Mouse (Mus musculus): ENCODE results near the gene Chmp4b.

Gene Chmp4b

GRCm38 (mm10) chr2:154651363-154651762, at the start of gene Chmp4b:
Gene Chmp4b (plus strand): TSS chr2:154651705.
- DNase-seq (ENCODE audit: low read depth, low spot score) = no peak

GRCm38 (mm10) chr2:154603007-154603637, 48.4 kb upstream of the Chmp4b start:
- DNase-seq (ENCODE audit: low read depth, low spot score) = no peak

- DNase-seq (ENCODE audit: low read depth, low spot score) = peak; percentile 94
Observed at GRCm38 (mm10) chr2:154603638-154604153, 47.8 kb upstream of the Chmp4b start, which contains the start of gene Pxmp4. Gene Pxmp4 (minus strand): TSS chr2:154603708.

GRCm38 (mm10) chr2:154604156-154604555, 47.3 kb upstream of the Chmp4b start:
- DNase-seq (ENCODE audit: low read depth, low spot score) = no peak

- no peak for DNase-seq (ENCODE audit: low read depth, low spot score)
Observed at GRCm38 (mm10) chr2:154606965-154607364, 44.5 kb upstream of the Chmp4b start.

GRCm38 (mm10) chr2:154609050-154609767, 42.3 kb upstream of the Chmp4b start:
- no peak for DNase-seq (ENCODE audit: low read depth, low spot score)

GRCm38 (mm10) chr2:154613118-154614115, 38.1 kb upstream of the Chmp4b start, which contains the start of the genes Zfp341 and 4930519P11Rik:
Gene Zfp341 (plus strand): TSS chr2:154613297.
Gene 4930519P11Rik (minus strand): TSS chr2:154613437.
- DNase-seq (ENCODE audit: low read depth, low spot score) = peak; percentile 73

- DNase-seq (ENCODE audit: low read depth, low spot score) = no peak
Observed at GRCm38 (mm10) chr2:154614841-154615576, 36.5 kb upstream of the Chmp4b start.

- DNase-seq (ENCODE audit: low read depth, low spot score) = no peak
Observed at GRCm38 (mm10) chr2:154615674-154616073, 35.8 kb upstream of the Chmp4b start.

GRCm38 (mm10) chr2:154617061-154617460, 34.4 kb upstream of the Chmp4b start:
- DNase-seq (ENCODE audit: low read depth, low spot score) = no peak

- no peak for DNase-seq (ENCODE audit: low read depth, low spot score)
Observed at GRCm38 (mm10) chr2:154621684-154622083, 29.8 kb upstream of the Chmp4b start.

GRCm38 (mm10) chr2:154624137-154624536, 27.4 kb upstream of the Chmp4b start:
- no peak for DNase-seq (ENCODE audit: low read depth, low spot score)

- no peak for DNase-seq (ENCODE audit: low read depth, low spot score)
Observed at GRCm38 (mm10) chr2:154630531-154630930, 21.0 kb upstream of the Chmp4b start.

GRCm38 (mm10) chr2:154632203-154632780, 19.2 kb upstream of the Chmp4b start:
- DNase-seq (ENCODE audit: low read depth, low spot score) = no peak

- DNase-seq (ENCODE audit: low read depth, low spot score) = no peak
Observed at GRCm38 (mm10) chr2:154633039-154633742, 18.3 kb upstream of the Chmp4b start.

- DNase-seq (ENCODE audit: low read depth, low spot score) = no peak
Observed at GRCm38 (mm10) chr2:154633876-154634644, 17.4 kb upstream of the Chmp4b start.

- no peak for DNase-seq (ENCODE audit: low read depth, low spot score)
Observed at GRCm38 (mm10) chr2:154635826-154636225, 15.7 kb upstream of the Chmp4b start.

- no peak for DNase-seq (ENCODE audit: low read depth, low spot score)
Observed at GRCm38 (mm10) chr2:154638521-154638920, 13.0 kb upstream of the Chmp4b start.

- DNase-seq (ENCODE audit: low read depth, low spot score) = no peak
Observed at GRCm38 (mm10) chr2:154639115-154639514, 12.4 kb upstream of the Chmp4b start.

All from brain, embryonic 18.5 days (tissue).